Mouse (Mus musculus) hematopoietic multipotent progenitor cell, adult 10-12 weeks (in vitro differentiated cells): ENCODE results near the gene C2cd2. TPM values are rescaled to one million over a fixed set of nuclear protein-coding genes. Genes with fewer than 3 reads are reported as not detected.

Source experiments
- polyA plus RNA-seq: library from polyadenylated mRNA; stranded (reverse); fragments of >175 nt; gene quantifications from 2 replicates; pipeline ENCODE4 v1.2.3, GENCODE M21; 2012; ENCODE audit warnings: low replicate concordance

Gene C2cd2
- polyA plus RNA-seq: 19.7 and 34.4 TPM in 2 replicates

GRCm38 (mm10) chr16:97962151-97962948, at the start of gene C2cd2, which contains the start of gene Zbtb21:
TSS of gene C2cd2 (minus strand) at chr16:97962598.
TSS of gene Zbtb21 (minus strand) at chr16:97962622.

GRCm38 (mm10) chr16:97996616-97997382, 34.4 kb upstream of the C2cd2 start, which contains the start of gene B230307C23Rik:
TSS of gene B230307C23Rik (plus strand) at chr16:97997315.

GRCm38 (mm10) chr16:97851741-97852319, 110.6 kb downstream of the C2cd2 start, which contains the start of gene Prdm15:
TSS of gene Prdm15 (minus strand) at chr16:97851850.

Other genes starting within 250 kb of the C2cd2 start
- 0.03 and 0.17 TPM in 2 replicates for gene Ripk4, start 198.8 kb downstream of the C2cd2 start, polyA plus RNA-seq
- 3.1 and 5.2 TPM in 2 replicates for gene Prdm15, start 110.7 kb downstream of the C2cd2 start, polyA plus RNA-seq
- 23.2 and 34.5 TPM in 2 replicates for gene Zbtb21, start within 50 bp of the C2cd2 start, polyA plus RNA-seq
- 0.41 and 1.9 TPM in 2 replicates for gene B230307C23Rik, start 34.7 kb upstream of the C2cd2 start, polyA plus RNA-seq
- 0.15 and 0.68 TPM in 2 replicates for gene A630089N07Rik, start 119.9 kb upstream of the C2cd2 start, polyA plus RNA-seq